ENCODE assay signal across 7 mouse cellular contexts in genomic region chr9:107542721-107543120, GRCm38 (mm10). TPM values are rescaled to one million over a fixed set of nuclear protein-coding genes. Genes with fewer than 3 reads are reported as not detected.
DNase-seq lines count a peak whose midpoint lies in the region; ATAC-seq lines count a peak whose summit lies in the region.

No protein-coding gene starts in this region.

- H3K9ac ChIP-seq in lung, embryonic 16.5 days (ENCODE audit: low read length), result peak overlapping the region; percentile 81
- peak overlapping the region; percentile 66; the same call in 1 of the 2 replicates for H3K9ac ChIP-seq in forebrain, embryonic 11.5 days (ENCODE audit: low read length)
- no peak overlapping the region for H3K9ac ChIP-seq in stomach, embryonic 14.5 days (replicated peaks; ENCODE audit: low read depth, low read length)

- peaks cover 31% of the 10 kb centered on the region for H3K36me3 ChIP-seq in lung, embryonic 16.5 days (ENCODE audit: control insufficient read depth, insufficient read depth, low read length)
- H3K36me3 ChIP-seq in forebrain, embryonic 11.5 days (ENCODE audit: control insufficient read depth, insufficient read depth, low read length), result peaks cover 7% of the 10 kb centered on the region
- peaks cover 39% of the 10 kb centered on the region for H3K36me3 ChIP-seq in stomach, embryonic 14.5 days (ENCODE audit: control insufficient read depth, insufficient read depth, low read length)

- no peaks in the 10 kb centered on the region for H3K27me3 ChIP-seq in lung, embryonic 16.5 days (ENCODE audit: control insufficient read depth, insufficient read depth, low read depth, low read length)
- H3K27me3 ChIP-seq in forebrain, embryonic 11.5 days (ENCODE audit: control insufficient read depth, insufficient read depth, low read length), result no peaks in the 10 kb centered on the region
- H3K27me3 ChIP-seq in stomach, embryonic 14.5 days (ENCODE audit: control insufficient read depth, insufficient read depth, low read length), result no peaks in the 10 kb centered on the region

- DNase-seq in lung, postnatal 10 days, result no peak
- DNase-seq in forebrain, embryonic 11.5 days (ENCODE audit: low spot score), result no peak
- DNase-seq in kidney, postnatal 4 days, result peak; percentile 41 to 57
- DNase-seq in right cerebral cortex, adult 18-20 months, result no peak
- no peak for DNase-seq in layer of hippocampus, adult 8-10 months (ENCODE audit: low spot score in 2 of 2)

- WGBS in lung, embryonic 16.5 days, result 35% methylated on average over 8 of the region's 8 CpGs
- 47% methylated on average over 8 of the region's 8 CpGs for WGBS in forebrain, embryonic 11.5 days
- WGBS in stomach, embryonic 14.5 days, result 20% methylated on average over 8 of the region's 8 CpGs

- H3K4me1 ChIP-seq in lung, embryonic 16.5 days (replicated peaks; ENCODE audit: control insufficient read depth, insufficient read depth, low read length), result peaks cover 27% of the 10 kb centered on the region
- H3K4me1 ChIP-seq in forebrain, embryonic 11.5 days (replicated peaks; ENCODE audit: control insufficient read depth, insufficient read depth, low read length), result peaks cover 14% of the 10 kb centered on the region; the same call in 1 of the 2 replicates
- H3K4me1 ChIP-seq in stomach, embryonic 14.5 days (ENCODE audit: control insufficient read depth, insufficient read depth, low read length), result peaks cover 19% of the 10 kb centered on the region

- peak overlapping the region; percentile 67 for H3K4me3 ChIP-seq in lung, embryonic 16.5 days (ENCODE audit: low read length)
- peak overlapping the region; percentile 63 for H3K4me3 ChIP-seq in forebrain, embryonic 11.5 days (ENCODE audit: low read depth, low read length)
- H3K4me3 ChIP-seq in stomach, embryonic 14.5 days (ENCODE audit: low read depth, low read length), result peak overlapping the region; percentile 54

- no peak for ATAC-seq in lung, embryonic 16.5 days (ENCODE audit: low read depth)
- ATAC-seq in forebrain, embryonic 11.5 days (replicated peaks; ENCODE audit: low FRiP score), result no peak
- no peak for ATAC-seq in stomach, embryonic 14.5 days (ENCODE audit: insufficient number of reproducible peaks, insufficient read depth, low FRiP score, low read depth)

- H3K27ac ChIP-seq in lung, embryonic 16.5 days (ENCODE audit: low read length), result no peak overlapping the region
- no peak overlapping the region for H3K27ac ChIP-seq in forebrain, embryonic 11.5 days (ENCODE audit: low read depth, low read length)
- peak overlapping the region; percentile 21; the same call in 1 of the 2 replicates for H3K27ac ChIP-seq in stomach, embryonic 14.5 days (ENCODE audit: low read length)

- H3K9me3 ChIP-seq in lung, embryonic 16.5 days (ENCODE audit: control insufficient read depth, low read length), result no peaks in the 10 kb centered on the region
- H3K9me3 ChIP-seq in forebrain, embryonic 11.5 days (ENCODE audit: control insufficient read depth, low read length), result no peaks in the 10 kb centered on the region
- no peaks in the 10 kb centered on the region for H3K9me3 ChIP-seq in stomach, embryonic 14.5 days (ENCODE audit: control insufficient read depth, low read depth, low read length)

- peak overlapping the region; percentile 93 for H3K4me2 ChIP-seq in lung, embryonic 16.5 days (ENCODE audit: low read depth, low read length)
- H3K4me2 ChIP-seq in forebrain, embryonic 11.5 days (ENCODE audit: low read depth, low read length, severe bottlenecking), result peak overlapping the region; percentile 95
- H3K4me2 ChIP-seq in stomach, embryonic 14.5 days (replicated peaks; ENCODE audit: low read depth, low read length), result peak overlapping the region; percentile 64

RNA-seq across cellular contexts. Expression of gene Nprl2, which starts 0.7 kb away (rescaled TPM):
- polyA plus RNA-seq in lung, embryonic 16.5 days (2015; fragmentation: Nextera tagmentation; extraction: Ambion mirVana), result 41.9 and 43.7 TPM in 2 replicates
- polyA plus RNA-seq in forebrain, embryonic 11.5 days (2014; fragmentation: Nextera tagmentation; extraction: Ambion mirVana), result 40.7 and 43.7 TPM in 2 replicates
- 44.7 and 46.0 TPM in 2 replicates for polyA plus RNA-seq in stomach, embryonic 14.5 days (2014; fragmentation: Nextera tagmentation; extraction: Ambion mirVana)
- 10 to 100 TPM; 39.4 to 46.9 (median 44.5) TPM for total RNA-seq in layer of hippocampus, adult 8-10 months (2022)

RNA-seq across cellular contexts. Expression of gene Cyb561d2, which starts 0.7 kb away (rescaled TPM):
- 27.6 and 32.9 TPM in 2 replicates for polyA plus RNA-seq in lung, embryonic 16.5 days (2015; fragmentation: Nextera tagmentation; extraction: Ambion mirVana)
- 14.3 and 18.7 TPM in 2 replicates for polyA plus RNA-seq in forebrain, embryonic 11.5 days (2014; fragmentation: Nextera tagmentation; extraction: Ambion mirVana)
- polyA plus RNA-seq in stomach, embryonic 14.5 days (2014; fragmentation: Nextera tagmentation; extraction: Ambion mirVana), result 23.8 and 29.2 TPM in 2 replicates
- 10 to 100 TPM; 14.7 to 18.5 (median 16.5) TPM for total RNA-seq in layer of hippocampus, adult 8-10 months (2022)

RNA-seq across cellular contexts. Expression of gene Zmynd10, which starts 4.4 kb away (rescaled TPM):
- 16.7 and 19.7 TPM in 2 replicates for polyA plus RNA-seq in lung, embryonic 16.5 days (2015; fragmentation: Nextera tagmentation; extraction: Ambion mirVana)
- polyA plus RNA-seq in forebrain, embryonic 11.5 days (2014; fragmentation: Nextera tagmentation; extraction: Ambion mirVana), result 1.1 and 2.3 TPM in 2 replicates
- 0.52 and 0.74 TPM in 2 replicates for polyA plus RNA-seq in stomach, embryonic 14.5 days (2014; fragmentation: Nextera tagmentation; extraction: Ambion mirVana)
- total RNA-seq in layer of hippocampus, adult 8-10 months (2022), result 1 to 10 TPM; 4.5 to 7.8 (median 6.3) TPM

RNA-seq across cellular contexts. Expression of gene Rassf1, which starts 8.6 kb away (rescaled TPM):
- polyA plus RNA-seq in lung, embryonic 16.5 days (2015; fragmentation: Nextera tagmentation; extraction: Ambion mirVana), result 55.4 and 58.5 TPM in 2 replicates
- polyA plus RNA-seq in forebrain, embryonic 11.5 days (2014; fragmentation: Nextera tagmentation; extraction: Ambion mirVana), result 48.2 and 51.8 TPM in 2 replicates
- 53.6 and 54.1 TPM in 2 replicates for polyA plus RNA-seq in stomach, embryonic 14.5 days (2014; fragmentation: Nextera tagmentation; extraction: Ambion mirVana)
- total RNA-seq in layer of hippocampus, adult 8-10 months (2022), result 10 to 100 TPM; 17.3 to 22.5 (median 19.0) TPM

RNA-seq across cellular contexts. Expression of gene Tmem115, which starts 9.0 kb away (rescaled TPM):
- polyA plus RNA-seq in lung, embryonic 16.5 days (2015; fragmentation: Nextera tagmentation; extraction: Ambion mirVana), result 39.0 and 39.4 TPM in 2 replicates
- 40.2 and 43.7 TPM in 2 replicates for polyA plus RNA-seq in forebrain, embryonic 11.5 days (2014; fragmentation: Nextera tagmentation; extraction: Ambion mirVana)
- 45.9 and 46.6 TPM in 2 replicates for polyA plus RNA-seq in stomach, embryonic 14.5 days (2014; fragmentation: Nextera tagmentation; extraction: Ambion mirVana)
- total RNA-seq in layer of hippocampus, adult 8-10 months (2022), result 10 to 100 TPM; 33.1 to 40.3 (median 36.2) TPM

Comparison
In these comparisons a context has a peak if more than half of its experiments do, and no peak if none do; other contexts are left out.
1. DNase-seq: peak in kidney, postnatal 4 days (2 of 2); none in lung, postnatal 10 days (single experiment), forebrain, embryonic 11.5 days (single experiment), right cerebral cortex, adult 18-20 months (single experiment) and layer of hippocampus, adult 8-10 months (0 of 2).
2. Peak in every context shown above with its lines, with median percentiles within 50 percentile points of each other: H3K4me2 ChIP-seq and H3K4me3 ChIP-seq.